Mouse (Mus musculus) CH12.LX (cell line): Measurements from ENCODE around the gene Zfp746. TPM values are rescaled to one million over a fixed set of nuclear protein-coding genes. Genes with fewer than 3 reads are reported as not detected.
"Not testable (repeated sequence)": the region's sequence is repeated elsewhere in the genome, so short reads cannot be mapped to it uniquely, and the experiment has no call there.

ENCODE experiments used
- DNase-seq: peaks from one replicate; pipeline ENCODE4 v3.0.0-alpha.2; 2013; ENCODE audit errors: extremely low read depth
- H3K27ac ChIP-seq: 2 replicates; pipeline ENCODE4 v1.5.1; 2012; ENCODE audit warnings: low read depth, mild to moderate bottlenecking, control low read depth, moderate library complexity; ENCODE audit not compliant: insufficient read depth
- H3K27me3 ChIP-seq: replicated peaks from 2 replicates; pipeline ENCODE3; 2012; ENCODE audit warnings: inconsistent platforms
- H3K36me3 ChIP-seq, 2 experiments: replicated peaks in 1 of 2; 2 replicates each; pipeline versions ENCODE3 to v1.6.1; 2012; ENCODE audit warnings: inconsistent platforms in 1 of 2, low read length in 1 of 2, mild to moderate bottlenecking in 1 of 2, mixed read lengths in 1 of 2, moderate library complexity in 1 of 2; ENCODE audit not compliant: control insufficient read depth in 1 of 2, insufficient read depth in 1 of 2
- H3K4me1 ChIP-seq, 2 experiments: 2 replicates each; pipeline ENCODE4 v1.6.1; 2012; ENCODE audit warnings: inconsistent platforms in 1 of 2, moderate library complexity in 1 of 2; ENCODE audit not compliant: insufficient read depth in 2 of 2, control insufficient read depth in 1 of 2
- H3K4me2 ChIP-seq: 2 replicates; pipeline ENCODE4 v1.6.1; 2012; ENCODE audit warnings: low read depth, mild to moderate bottlenecking, control low read depth; ENCODE audit not compliant: poor library complexity, insufficient read depth, severe bottlenecking
- H3K4me3 ChIP-seq, 3 experiments: fragments of 150-350 bp in 1 of 3; sonication (generic) in 1 of 3; replicated peaks in 1 of 3; 2 replicates each; pipeline versions ENCODE3 to v1.5.1; 2011 to 2012; ENCODE audit warnings: low read depth in 2 of 3, low read length in 2 of 3, mild to moderate bottlenecking in 2 of 3, moderate library complexity in 2 of 3, control low read depth in 1 of 3, improper control_type of control experiment in 1 of 3, inconsistent platforms in 1 of 3, mixed read lengths in 1 of 3; ENCODE audit not compliant: poor library complexity in 1 of 3
- H3K79me2 ChIP-seq: replicated peaks from 2 replicates; pipeline ENCODE4 v1.6.1; 2012; ENCODE audit warnings: mild to moderate bottlenecking, moderate library complexity; ENCODE audit not compliant: control insufficient read depth, poor library complexity, insufficient read depth, severe bottlenecking; ENCODE audit errors: extremely low read depth
- H3K9ac ChIP-seq: 2 replicates; pipeline ENCODE4 v1.6.1; 2012; ENCODE audit warnings: low read depth, mild to moderate bottlenecking, control low read depth, moderate library complexity; ENCODE audit not compliant: insufficient read depth
- H3K9me3 ChIP-seq: replicated peaks from 2 replicates; pipeline ENCODE3; 2012; ENCODE audit warnings: low read length, inconsistent platforms, mixed read lengths
- CHD2 ChIP-seq: IDR thresholded peaks from 2 replicates; pipeline ENCODE4 v1.6.1; 2011; ENCODE audit warnings: low read length, improper control_type of control experiment
- CTCF ChIP-seq, 2 experiments: IDR thresholded peaks in 1 of 2; conservative IDR thresholded peaks in 1 of 2; 2 replicates each; pipeline ENCODE4 v1.5.1; 2011 to 2012; ENCODE audit warnings: low read depth in 2 of 2, low read length in 2 of 2, improper control_type of control experiment in 1 of 2, inconsistent platforms in 1 of 2, mild to moderate bottlenecking in 1 of 2, moderate library complexity in 1 of 2
- ELF1 ChIP-seq: IDR thresholded peaks from 2 replicates; pipeline ENCODE4 v1.6.1; 2014; ENCODE audit warnings: low read depth, mild to moderate bottlenecking, inconsistent platforms, low read length, improper control_type of control experiment
- EP300 ChIP-seq: IDR thresholded peaks from 2 replicates; pipeline ENCODE4 v1.6.1; 2011; ENCODE audit warnings: low read length, improper control_type of control experiment
- ETS1 ChIP-seq: conservative IDR thresholded peaks from 2 replicates; pipeline ENCODE4 v1.6.1; 2012; ENCODE audit warnings: low read depth, mild to moderate bottlenecking, inconsistent platforms, low read length, improper control_type of control experiment, moderate library complexity
- GABPA ChIP-seq: IDR thresholded peaks from 2 replicates; pipeline ENCODE4 v1.6.1; 2012; ENCODE audit warnings: low read depth, low read length, improper control_type of control experiment, inconsistent platforms; ENCODE audit not compliant: insufficient replicate concordance
- HCFC1 ChIP-seq: IDR thresholded peaks from 2 replicates; pipeline ENCODE4 v1.6.1; 2012; ENCODE audit warnings: low read depth, mild to moderate bottlenecking, inconsistent platforms, low read length, improper control_type of control experiment
- IRF4 ChIP-seq: IDR thresholded peaks from 2 replicates; pipeline ENCODE4 v1.6.1; 2014; ENCODE audit warnings: low read depth, mild to moderate bottlenecking, inconsistent platforms, low read length, improper control_type of control experiment
- JUND ChIP-seq: conservative IDR thresholded peaks from 2 replicates; pipeline ENCODE4 v1.6.1; 2011; ENCODE audit warnings: low read depth, low read length, improper control_type of control experiment
- KAT2A ChIP-seq: IDR thresholded peaks from 2 replicates; pipeline ENCODE4 v1.6.1; 2012; ENCODE audit warnings: low read length, improper control_type of control experiment, inconsistent platforms; ENCODE audit not compliant: insufficient replicate concordance
- MAFK ChIP-seq: IDR thresholded peaks from 2 replicates; pipeline ENCODE4 v1.6.1; 2011; ENCODE audit warnings: low read length, improper control_type of control experiment; ENCODE audit not compliant: insufficient replicate concordance
- MXI1 ChIP-seq: IDR thresholded peaks from 2 replicates; pipeline ENCODE4 v1.6.1; 2011; ENCODE audit warnings: mild to moderate bottlenecking, low read depth, low read length, improper control_type of control experiment
- MYC ChIP-seq: IDR thresholded peaks from 2 replicates; pipeline ENCODE4 v1.6.1; 2011; ENCODE audit warnings: low read depth, mild to moderate bottlenecking, improper control_type of control experiment, low read length
- NELFE ChIP-seq: IDR thresholded peaks from 2 replicates; pipeline ENCODE4 v1.6.1; 2011; ENCODE audit warnings: low read depth, low read length, improper control_type of control experiment
- NRF1 ChIP-seq: IDR thresholded peaks from 2 replicates; pipeline ENCODE4 v1.6.1; 2014; ENCODE audit warnings: low read depth, mild to moderate bottlenecking, inconsistent platforms, low read length, improper control_type of control experiment, moderate library complexity
- PAX5 ChIP-seq: IDR thresholded peaks from 2 replicates; pipeline ENCODE4 v1.6.1; 2012; ENCODE audit warnings: low read length, inconsistent platforms, mixed read lengths
- POLR2A ChIP-seq: IDR thresholded peaks from 2 replicates; pipeline ENCODE4 v1.6.1; 2011; ENCODE audit warnings: low read depth, mild to moderate bottlenecking, improper control_type of control experiment, low read length
- RAD21 ChIP-seq: IDR thresholded peaks from 2 replicates; pipeline ENCODE4 v1.6.1; 2011; ENCODE audit warnings: low read depth, mild to moderate bottlenecking, low read length, improper control_type of control experiment, moderate library complexity
- SIN3A ChIP-seq: IDR thresholded peaks from 2 replicates; pipeline ENCODE4 v1.6.1; 2012; ENCODE audit warnings: low read length, improper control_type of control experiment, inconsistent platforms
- SMC3 ChIP-seq: IDR thresholded peaks from 2 replicates; pipeline ENCODE4 v1.6.1; 2011; ENCODE audit warnings: low read depth, low read length, improper control_type of control experiment
- TCF12 ChIP-seq: IDR thresholded peaks from 2 replicates; pipeline ENCODE4 v1.6.1; 2014; ENCODE audit warnings: low read depth, mild to moderate bottlenecking, inconsistent platforms, low read length, improper control_type of control experiment
- UBTF ChIP-seq: IDR thresholded peaks from 2 replicates; pipeline ENCODE4 v1.6.1; 2012; ENCODE audit warnings: low read depth, mild to moderate bottlenecking, inconsistent platforms, low read length, improper control_type of control experiment, moderate library complexity
- USF1 ChIP-seq: IDR thresholded peaks from 2 replicates; pipeline ENCODE4 v1.6.1; 2014; ENCODE audit warnings: low read depth, mild to moderate bottlenecking, inconsistent platforms, low read length, improper control_type of control experiment
- USF2 ChIP-seq: conservative IDR thresholded peaks from 2 replicates; pipeline ENCODE4 v1.6.1; 2011; ENCODE audit warnings: low read depth, low read length, improper control_type of control experiment
- ZKSCAN1 ChIP-seq: IDR thresholded peaks from 2 replicates; pipeline ENCODE4 v1.6.1; 2012; ENCODE audit warnings: low read depth, inconsistent platforms, low read length, improper control_type of control experiment, borderline replicate concordance
- ZMIZ1 ChIP-seq: IDR thresholded peaks from 2 replicates; pipeline ENCODE4 v1.6.1; 2012; ENCODE audit warnings: low read depth, mild to moderate bottlenecking, inconsistent platforms, low read length, improper control_type of control experiment
- dilution Hi-C: fragments of 300-500 bp; cut with MboI; formaldehyde crosslinking; loops from 2 replicates; pipeline ENCODE4 v1.14.3; 2020; ENCODE audit warnings: low sequenced_read_pairs; ENCODE audit not compliant: extremely low pct_unique_long_range_greater_than_20kb, extremely low pct_ligation_motif_present
- in situ Hi-C: fragments of 300-500 bp; cut with MboI; formaldehyde crosslinking; loops from 3 replicates; pipeline ENCODE4 v1.14.3; 2019; ENCODE audit warnings: low sequenced_read_pairs, low pct_ligation_motif_present, low pct_unique_long_range_greater_than_20kb, mixed read lengths
- polyA plus RNA-seq: library from polyadenylated mRNA; unstranded; fragments of >175 nt; gene quantifications from 2 replicates; pipeline ENCODE4 v1.2.1, GENCODE M21; 2012; ENCODE audit warnings: low read depth; ENCODE audit not compliant: insufficient read length
- total RNA-seq, 2 experiments: library from RNA; depleted of rRNA; stranded (reverse); fragments of 300-350 nt in 1 of 2; fragments of >200 nt in 1 of 2; gene quantifications; 2 replicates each; pipeline ENCODE4 v1.2.3; 2012 to 2014

Zfp746 gene
- total RNA-seq (2012; rRNA removed) (18.3 and 18.6 TPM in 2 replicates), total RNA-seq (2014; rRNA removed) (17.9 and 18.2 TPM in 2 replicates), polyA plus RNA-seq (18.7 and 18.8 TPM in 2 replicates)

DNA sequence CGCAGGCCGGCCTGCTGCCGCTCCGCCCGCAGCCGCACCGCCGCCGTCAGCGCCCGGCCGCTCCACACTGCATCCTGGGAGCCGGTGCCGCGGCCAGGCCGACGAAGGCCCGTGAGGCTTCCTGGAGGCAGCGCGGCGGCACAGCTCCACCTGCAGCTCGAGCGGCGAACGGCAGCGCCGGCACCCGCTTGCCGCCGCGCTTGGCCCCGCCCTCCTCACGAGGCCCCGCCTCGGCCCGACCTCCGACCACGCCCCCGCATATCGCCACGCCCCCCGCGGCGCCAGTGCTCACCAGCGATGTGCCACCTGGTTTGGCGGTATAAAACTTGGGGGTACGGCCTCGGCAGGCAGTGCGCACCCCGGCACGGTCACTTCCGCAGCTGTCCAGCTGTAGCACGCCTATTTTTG, at the start of gene Zfp746:
TSS of gene Zfp746 (minus strand) at position 123 of the 408 bp plus-strand sequence.
- Histone ChIP-seq H3K79me2 (peaks cover 14% of the 10 kb centered on the region), H3K27me3 (no peaks in the 10 kb centered on the region), H3K36me3 (peaks cover 23 to 33% of the 10 kb centered on the region in 2 experiments), H3K9ac (peak within 1 kb of the TSS; percentile 95), H3K4me1 (peaks cover 4 to 22% of the 10 kb centered on the region in 2 experiments; a peak in 2 of 4 replicates), H3K4me3 (peak within 1 kb of the TSS; percentile 60 to 86 (median 75)), H3K27ac (peak within 1 kb of the TSS; percentile 49), H3K4me2 (peak within 1 kb of the TSS; percentile 90), H3K9me3 (no peaks in the 10 kb centered on the region)
- peak; percentile 76 for DNase-seq
- peak; percentile 70; the same call in 1 of the 2 replicates for TF ChIP-seq POLR2A
- peak in 1 of 2 experiments; percentile 82; a peak in 2 of 4 replicates for TF ChIP-seq CTCF (conservative IDR thresholded peaks at IDR 0.05 in 1 of 2, IDR thresholded peaks at IDR 0.05 in 1 of 2; ENCODE audit: low read depth in 2 of 2, low read length in 2 of 2)
- peak; percentile 32; the same call in 1 of the 2 replicates for TF ChIP-seq ZKSCAN1
- TF ChIP-seq RAD21 = peak; percentile 63
- TF ChIP-seq IRF4 = 0 out of 2 replicates have a peak, but pooled peaks have one; percentile 5
- no peak for TF ChIP-seq MYC
- 0 out of 2 replicates have a peak, but pooled peaks have one; percentile 10 for TF ChIP-seq ZMIZ1
- TF ChIP-seq UBTF = peak; percentile 89
- TF ChIP-seq HCFC1 = 0 out of 2 replicates have a peak, but pooled peaks have one; percentile 23
- no peak for TF ChIP-seq MAFK
- TF ChIP-seq USF2 = no peak
- no peak for TF ChIP-seq EP300
- no peak for TF ChIP-seq JUND
- 0 out of 2 replicates have a peak, but pooled peaks have one; percentile 40 for TF ChIP-seq NRF1
- no peak for TF ChIP-seq PAX5
- TF ChIP-seq CHD2 = no peak
- TF ChIP-seq KAT2A = 0 out of 2 replicates have a peak, but pooled peaks have one; percentile 5
- no peak for TF ChIP-seq ETS1
- TF ChIP-seq USF1 = no peak
- 0 out of 2 replicates have a peak, but pooled peaks have one; percentile 55 for TF ChIP-seq MXI1
- TF ChIP-seq SIN3A = no peak
- TF ChIP-seq GABPA = no peak
- peak; percentile 68; the same call in 1 of the 2 replicates for TF ChIP-seq TCF12
- TF ChIP-seq SMC3 = peak; percentile 50
- peak; percentile 57 for TF ChIP-seq ELF1
- TF ChIP-seq NELFE = peak; percentile 67
- dilution Hi-C loops = no loop called here
- in situ Hi-C loops = no loop called here

DNA sequence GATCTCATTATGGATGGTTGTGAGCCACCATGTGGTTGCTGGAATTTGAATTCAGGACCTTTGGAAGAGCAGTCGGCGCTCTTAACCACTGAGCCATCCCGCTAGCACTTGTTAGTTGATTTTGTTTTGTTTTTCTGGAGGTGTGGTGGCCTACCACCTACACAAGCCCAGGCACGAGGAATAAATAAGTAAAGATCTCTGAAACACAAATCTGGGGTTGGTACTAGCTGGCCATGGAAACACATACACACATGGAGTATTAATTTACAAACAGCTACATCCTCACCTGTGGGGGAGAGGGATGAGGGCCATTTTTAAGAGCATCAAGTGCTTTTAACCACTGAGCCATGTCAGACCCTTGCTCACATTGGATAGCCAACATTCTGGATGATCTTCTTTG, 34.7 kb upstream of the Zfp746 start:
- H3K27me3 ChIP-seq, in situ Hi-C loops, H3K4me1 ChIP-seq, H3K4me3 ChIP-seq, dilution Hi-C loops, H3K27ac ChIP-seq, H3K9ac ChIP-seq, H3K79me2 ChIP-seq, H3K4me2 ChIP-seq, H3K36me3 ChIP-seq: not testable (repeated sequence)
- peak; percentile 55 for DNase-seq
- H3K9me3 ChIP-seq = peaks cover 10% of the 10 kb centered on the region
